Mouse (Mus musculus) layer of hippocampus, postnatal 36 days (tissue): Measurements from ENCODE around the gene Nfix. TPM values are rescaled to one million over a fixed set of nuclear protein-coding genes. Genes with fewer than 3 reads are reported as not detected.
"Not testable (repeated sequence)": the region's sequence is repeated elsewhere in the genome, so short reads cannot be mapped to it uniquely, and the experiment has no call there.

Source experiments
- DNase-seq, 2 experiments: peaks; one replicate each; pipeline ENCODE4 v3.0.0; 2022
- total RNA-seq, 2 experiments: library from RNA; stranded (reverse); gene quantifications; 2 replicates each; pipeline ENCODE4 v1.2.3; 2021

Nfix gene
- total RNA-seq, 2 experiments from 2014 or later: 387 to 434 TPM

GRCm38 (mm10) chr8:84698929-84699401 is 101.2 kb downstream of the Nfix start:
- no peak for DNase-seq

GRCm38 (mm10) chr8:84698288-84698687 is 101.9 kb downstream of the Nfix start:
- DNase-seq: no peak

DNA sequence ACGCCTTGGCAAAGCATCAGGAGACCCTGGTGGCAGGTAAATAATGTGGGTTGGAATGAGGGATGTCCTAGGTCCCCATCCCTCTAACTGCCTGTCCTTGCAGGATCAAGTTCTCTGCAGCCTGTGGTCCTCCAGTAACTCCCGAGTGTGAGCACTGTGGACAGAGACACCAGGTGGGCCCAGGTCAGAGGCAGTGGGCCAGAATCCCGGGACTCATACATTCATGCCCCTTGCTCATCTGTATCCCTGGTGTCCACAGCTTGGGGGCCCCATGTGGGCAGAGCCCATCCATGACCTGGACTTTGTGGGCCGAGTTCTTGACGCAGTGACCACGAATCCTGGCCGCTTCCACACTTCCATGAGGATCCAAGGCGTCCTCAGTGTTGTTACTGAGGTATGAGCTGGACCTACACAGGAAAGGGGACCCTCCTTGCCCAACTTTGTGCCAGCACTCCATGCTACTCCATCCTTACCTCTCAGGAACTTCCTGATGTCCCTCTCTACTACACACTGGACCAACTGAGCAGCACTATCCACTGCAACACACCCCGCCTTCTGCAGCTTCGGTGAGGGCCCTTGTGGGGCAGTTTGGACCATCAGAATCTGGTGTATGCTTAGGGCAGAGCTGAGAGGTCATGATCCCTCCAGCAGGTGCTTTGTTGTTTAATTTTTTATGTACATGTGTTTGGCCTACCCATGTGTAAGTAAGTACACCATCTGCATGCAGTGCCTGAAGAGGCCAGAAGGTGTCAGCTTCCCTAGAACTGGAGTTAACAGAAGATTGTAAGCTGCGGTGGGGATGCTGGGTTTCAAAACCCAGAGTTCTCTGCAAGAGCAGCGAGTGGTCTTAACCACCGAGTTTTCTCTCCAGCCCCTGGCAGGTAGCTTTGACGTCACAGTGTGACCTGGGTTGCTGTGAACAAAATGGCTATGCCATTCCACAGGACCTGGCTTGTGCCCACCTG is 102.7 kb downstream of the Nfix start:
- DNase-seq: no peak

DNA sequence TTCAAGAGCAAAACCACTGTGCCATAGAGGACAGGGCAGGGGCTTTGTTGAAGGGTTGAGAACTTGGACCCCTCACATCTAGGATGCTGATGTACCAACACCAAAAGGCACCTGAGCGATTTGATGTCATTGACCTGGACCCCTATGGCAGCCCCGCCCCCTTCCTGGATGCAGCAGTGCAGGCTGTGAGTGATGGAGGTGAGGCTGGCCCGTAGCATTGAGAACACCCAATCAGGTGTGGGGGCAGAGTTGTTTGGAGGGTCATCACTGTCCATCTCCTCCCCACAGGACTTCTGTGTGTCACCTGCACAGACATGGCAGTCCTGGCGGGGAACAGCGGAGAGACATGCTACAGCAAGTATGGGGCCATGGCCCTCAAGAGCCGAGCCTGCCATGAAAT is 105.0 kb downstream of the Nfix start:
- DNase-seq: no peak

GRCm38 (mm10) chr8:84693332-84693731 is 106.8 kb downstream of the Nfix start:
- DNase-seq: no peak

DNA sequence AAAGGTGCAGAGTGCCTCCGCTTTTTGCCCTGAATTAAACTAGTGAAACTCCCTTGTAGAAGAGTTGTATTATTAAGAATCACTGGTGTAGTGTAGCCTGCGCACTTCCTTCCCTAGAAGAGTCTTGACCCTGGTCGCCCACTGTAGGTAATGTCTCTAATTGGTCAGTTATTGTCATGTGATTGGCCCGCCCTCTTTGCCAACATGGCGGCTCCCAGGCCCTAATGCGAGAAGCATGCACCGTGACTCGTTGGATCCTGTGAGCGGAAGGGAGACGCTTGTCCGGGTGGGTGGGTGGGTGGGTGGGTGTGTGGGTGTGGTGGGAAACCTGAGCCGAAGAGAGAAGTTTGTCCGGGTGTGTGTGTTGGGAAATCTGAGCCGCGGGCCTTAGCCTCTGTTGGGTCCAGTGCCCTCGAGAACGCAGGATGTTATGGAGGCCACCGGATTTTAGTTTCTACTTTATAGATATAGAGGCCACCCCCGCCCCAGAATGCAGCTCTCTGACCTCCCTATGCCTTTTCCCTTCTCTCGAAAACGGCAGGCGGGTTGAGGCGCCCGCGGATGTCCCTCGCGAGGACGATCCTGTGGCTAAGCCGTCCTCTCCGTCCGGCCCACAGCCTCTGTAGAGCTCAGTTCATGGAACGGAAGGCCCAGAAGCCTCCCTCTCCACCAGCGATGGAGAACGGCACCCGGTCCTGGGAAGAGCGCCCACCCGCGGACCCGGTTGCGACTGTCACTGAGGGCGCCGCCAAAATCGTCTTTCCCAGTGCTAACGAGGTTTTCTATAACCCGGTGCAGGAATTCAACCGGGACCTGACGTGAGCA is 110.8 kb downstream of the Nfix start:
- peak; percentile 84 to 91 for DNase-seq

DNA sequence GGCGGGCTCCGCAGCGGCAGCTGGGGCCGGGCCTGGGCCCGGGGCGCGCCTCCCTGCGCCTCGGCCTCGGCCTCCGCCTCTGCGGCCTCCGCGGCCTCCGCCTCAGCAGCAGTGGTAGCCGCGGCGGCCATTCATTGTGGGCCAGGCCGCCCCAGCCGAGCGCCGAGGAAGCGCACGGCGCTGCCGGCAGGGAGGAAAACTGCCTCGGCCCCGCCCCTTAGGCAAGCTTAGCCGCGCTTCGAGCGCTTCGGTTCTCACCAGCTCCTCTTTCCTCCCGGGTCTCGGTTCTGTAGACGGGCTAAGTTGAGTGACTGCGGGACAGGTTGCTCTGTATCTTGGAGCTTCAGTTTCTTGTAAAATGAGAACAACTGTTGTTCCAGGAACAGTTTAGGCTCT is 112.4 kb downstream of the Nfix start, which contains the start of gene Nacc1:
Gene Nacc1 (minus strand): TSS at position 158 of the 396 bp plus-strand sequence.
- DNase-seq: peak; percentile 83 to 86

DNA sequence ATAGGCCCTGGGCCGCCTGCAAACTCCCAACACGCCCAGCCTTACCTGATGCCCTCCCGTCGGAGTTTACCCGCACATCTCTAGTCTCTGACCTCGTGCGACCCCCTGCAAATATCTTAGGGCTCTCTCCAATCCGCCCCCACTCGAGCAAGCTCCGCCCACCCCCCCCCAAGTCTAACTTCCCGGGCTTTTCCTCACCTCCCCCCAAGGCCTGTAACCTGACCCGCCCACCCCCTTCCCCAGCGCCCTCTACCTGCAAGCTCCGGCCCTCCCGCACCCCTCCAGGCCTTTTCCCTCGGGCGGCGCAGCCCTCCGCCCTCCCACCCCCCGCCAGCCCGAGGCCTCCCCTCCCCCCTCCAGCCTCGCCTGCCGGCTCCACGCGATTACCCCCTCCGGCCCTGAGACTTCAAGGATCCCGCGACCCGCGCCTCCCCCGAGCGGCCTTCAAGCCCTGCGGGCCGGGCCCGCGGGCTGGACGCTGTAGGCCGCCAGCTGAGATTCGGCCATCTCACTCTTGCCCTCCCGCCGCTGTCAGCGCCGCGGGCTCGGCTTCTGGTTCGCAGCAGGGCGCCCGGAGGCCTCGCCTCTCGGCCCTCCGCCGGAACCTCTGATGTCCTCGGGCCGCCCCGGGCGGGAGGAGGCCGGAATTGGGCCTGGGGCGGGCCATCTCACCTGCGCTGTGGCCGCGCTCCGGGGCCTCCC is 113.0 kb downstream of the Nfix start:
- no peak for DNase-seq

DNA sequence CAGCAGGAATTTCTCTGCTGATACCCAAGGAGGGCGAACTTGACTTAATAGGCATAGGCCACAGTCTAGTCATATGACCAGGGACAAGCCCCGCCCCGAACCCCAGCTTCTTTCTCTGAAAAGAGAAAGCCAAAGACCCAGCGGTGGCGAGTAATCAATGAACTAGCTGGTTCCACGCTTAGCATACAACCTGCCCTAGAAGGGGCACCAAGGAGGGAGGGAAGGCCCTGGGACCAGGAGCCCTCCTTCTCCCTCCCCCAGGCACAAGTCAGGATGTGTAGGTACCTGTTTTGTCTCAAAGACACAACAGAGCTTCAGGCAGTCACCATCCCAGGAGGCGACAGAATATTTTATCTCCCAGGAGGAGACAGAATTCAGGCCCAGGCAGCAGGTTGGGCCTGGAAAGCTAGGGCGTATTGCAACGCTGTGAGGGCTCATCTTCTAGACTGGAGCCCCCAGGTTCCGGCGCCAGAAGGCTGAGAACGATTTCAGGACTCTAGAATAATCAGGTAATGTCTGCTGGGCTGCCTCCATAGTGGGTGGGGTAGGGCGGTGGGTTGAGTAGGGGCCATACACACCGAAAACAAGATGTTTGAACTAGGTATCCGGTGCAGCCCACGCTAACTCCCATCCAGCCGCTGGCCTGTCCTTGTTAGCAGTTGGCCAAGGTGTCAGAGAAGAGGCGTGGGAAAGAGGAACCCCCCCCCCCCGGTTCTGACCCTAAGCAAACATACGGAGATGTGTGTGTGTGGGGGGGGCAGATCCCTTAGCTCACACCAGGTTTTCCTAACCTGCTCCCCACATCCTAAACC is 113.7 kb downstream of the Nfix start, which contains the start of gene Trmt1:
Gene Trmt1 (plus strand): TSS at position 117 of the 812 bp plus-strand sequence.
- no peak for DNase-seq

GRCm38 (mm10) chr8:84684537-84684936 is 115.6 kb downstream of the Nfix start:
- no peak for DNase-seq

DNA sequence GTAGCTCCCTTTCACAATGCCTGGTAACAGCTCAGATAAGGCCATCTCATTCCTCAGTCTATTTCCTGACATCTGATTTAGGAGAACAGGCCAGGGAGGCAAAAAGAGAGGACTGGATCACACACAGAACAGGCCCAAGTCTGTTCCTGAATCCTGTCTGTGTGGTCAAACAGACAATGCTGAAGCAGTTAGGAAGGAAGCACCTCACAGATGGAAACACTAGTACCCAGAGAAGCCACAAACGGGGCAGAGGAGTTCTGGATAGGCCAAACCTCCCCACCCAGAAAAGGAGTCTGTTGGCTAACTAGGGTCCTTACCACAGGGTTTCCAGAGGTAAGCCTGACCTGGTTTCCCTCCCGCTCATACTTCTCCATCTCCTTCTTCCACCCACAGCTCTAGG is 117.9 kb downstream of the Nfix start:
- DNase-seq: no peak

GRCm38 (mm10) chr8:84681476-84681875 is 118.7 kb downstream of the Nfix start:
- DNase-seq: no peak

DNA sequence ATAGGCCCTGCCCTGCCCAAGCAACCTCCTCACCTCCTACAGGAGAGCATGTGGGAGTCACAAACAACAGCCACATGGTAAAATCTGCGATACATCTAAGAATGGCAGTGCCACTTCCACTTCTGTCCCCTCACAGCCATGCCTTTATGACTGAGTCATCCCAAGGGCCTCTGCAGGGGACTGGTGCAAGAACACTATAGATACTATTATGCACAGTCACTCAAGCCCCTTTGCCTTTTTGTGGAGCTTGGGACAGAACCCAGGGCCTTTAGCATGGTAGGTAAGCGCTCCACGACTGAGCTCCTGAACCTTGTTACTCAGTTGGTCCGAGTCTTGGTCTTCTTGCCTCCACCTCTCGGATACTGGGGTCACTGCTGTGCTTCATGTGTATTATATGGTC is 122.8 kb downstream of the Nfix start:
- no peak for DNase-seq

DNA sequence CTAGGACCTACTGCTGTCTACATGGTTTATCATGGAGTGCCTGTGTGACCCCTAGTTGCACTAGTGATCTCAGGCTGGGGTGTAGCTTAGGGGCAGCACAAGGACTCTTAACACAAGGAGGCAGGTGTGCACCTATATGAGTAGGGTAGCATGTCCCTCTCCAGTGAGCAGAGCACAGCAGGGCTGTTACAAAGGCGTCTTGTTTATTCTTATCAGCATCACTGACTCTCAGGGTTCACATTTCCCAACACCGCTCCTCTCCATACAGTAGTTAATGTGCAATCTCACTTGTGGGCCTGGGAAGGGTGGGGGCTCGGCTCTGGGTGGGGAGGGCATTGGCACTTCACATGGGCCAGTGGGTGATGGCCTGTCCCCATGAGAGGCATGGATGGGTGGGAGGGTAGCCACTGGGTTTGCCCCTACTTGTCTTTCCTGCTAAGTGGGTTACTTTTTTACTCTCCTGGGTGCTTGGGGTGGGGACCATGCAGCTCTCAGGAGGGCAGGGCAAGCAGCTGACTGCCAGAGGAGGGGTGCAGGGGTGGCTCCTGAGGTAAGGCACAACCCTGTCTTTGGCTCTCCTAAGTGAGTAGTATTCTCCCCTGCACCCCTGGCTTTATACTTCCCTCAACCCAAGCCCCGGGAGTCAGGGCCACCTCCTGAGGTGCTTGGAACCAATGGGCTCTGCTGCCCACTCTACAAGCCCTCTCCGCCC is 129.7 kb downstream of the Nfix start:
- DNase-seq: not testable (repeated sequence)

GRCm38 (mm10) chr8:84668731-84669485 is 131.2 kb downstream of the Nfix start:
- no peak for DNase-seq

- DNase-seq: no peak
Measured at GRCm38 (mm10) chr8:84668081-84668480, 132.1 kb downstream of the Nfix start.

DNA sequence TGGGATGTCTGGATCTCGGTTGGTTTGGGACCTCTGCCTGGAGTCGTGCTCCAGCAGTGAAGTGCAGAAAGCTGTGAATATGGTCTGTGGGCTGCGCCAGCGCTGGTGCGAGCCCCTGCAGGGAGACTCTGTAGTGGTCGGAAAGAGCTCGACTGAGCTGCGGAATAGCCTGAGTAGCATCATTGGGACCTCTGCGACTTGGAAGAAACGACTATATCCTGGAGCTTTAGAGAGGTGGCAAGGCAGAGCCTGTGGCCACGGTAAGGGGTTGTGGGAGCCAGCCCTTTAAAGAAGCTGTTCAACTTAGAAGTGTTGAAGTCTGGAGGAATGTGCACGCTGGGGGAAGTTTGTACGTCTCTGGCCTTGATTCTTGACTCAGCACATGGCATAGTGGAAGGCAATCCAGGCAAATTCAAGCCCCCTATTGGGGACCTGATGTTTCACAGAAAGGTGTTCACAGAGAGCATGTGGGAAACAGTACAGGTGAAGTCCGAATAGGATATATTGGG is 134.7 kb downstream of the Nfix start:
- DNase-seq: no peak

DNA sequence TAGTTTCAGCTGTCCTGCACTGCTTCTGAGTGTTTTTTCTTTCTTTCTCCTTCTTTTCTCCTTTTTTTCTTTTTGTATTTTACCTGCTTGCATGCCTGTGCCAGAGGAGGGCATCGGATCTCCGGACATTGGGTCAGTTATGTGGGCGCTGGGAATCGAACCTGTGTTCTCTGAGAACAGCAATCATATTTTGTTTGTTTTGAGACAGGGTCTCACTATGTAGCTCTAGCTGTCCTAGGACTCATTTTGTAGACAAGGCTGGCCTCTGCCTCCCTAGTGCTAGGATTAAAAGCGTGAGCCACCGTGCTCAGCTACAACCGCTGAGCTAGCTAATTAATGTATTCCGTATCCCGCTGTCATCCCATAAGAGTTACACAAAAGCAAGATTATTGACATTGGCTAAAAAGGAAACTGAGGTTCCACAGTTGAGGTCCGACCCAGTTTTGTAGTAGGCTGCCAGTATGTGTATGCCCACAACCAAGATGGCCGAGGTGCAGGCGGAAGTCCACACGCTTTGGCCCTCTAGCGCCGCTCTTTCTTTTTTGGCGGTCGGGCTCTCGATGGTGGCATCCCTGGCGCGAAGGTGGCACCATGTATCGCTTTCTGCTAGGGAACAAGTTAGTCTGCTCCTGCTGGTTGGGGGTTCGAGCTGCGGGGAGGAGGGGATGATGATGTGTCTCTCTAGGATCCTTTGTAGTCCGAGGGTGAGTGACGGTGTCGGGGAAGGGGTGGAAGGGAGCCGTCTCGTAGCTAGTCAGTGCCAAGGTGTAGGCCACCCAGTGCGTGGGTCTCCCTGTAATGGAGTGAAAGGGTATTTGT is 135.4 kb downstream of the Nfix start:
- DNase-seq: peak; percentile 80 to 81
